Mouse (Mus musculus) liver, embryonic 11.5 days (tissue): ENCODE measurements at regions not wholly inside any gene's neighbourhood (a gene's known extent, or its start where the extent isn't known, plus 50 kb on each side); places are given as distances from the start of the nearest gene placed in this dataset.

Source experiments
- ATAC-seq: fragments of 200-750 bp; cut with Nextera tagmentation; replicated peaks from 2 replicates; pipeline ENCODE4 v1.8.0; 2017; ENCODE audit warnings: moderate number of reproducible peaks, mild to moderate bottlenecking, moderate TSS enrichment, moderate library complexity; ENCODE audit not compliant: low FRiP score
- DNase-seq: peaks from one replicate; pipeline ENCODE4 v3.0.0-alpha.2; 2017; ENCODE audit warnings: low spot score
- H3K27ac ChIP-seq: fragments of 300-500 bp; sonication (generic); 2 replicates; pipeline ENCODE4 v1.5.1; 2014; ENCODE audit warnings: mild to moderate bottlenecking, low read depth, low read length, control low read depth
- H3K27me3 ChIP-seq: fragments of 300-500 bp; sonication (generic); replicated peaks from 2 replicates; pipeline ENCODE4 v1.6.1; 2014; ENCODE audit warnings: low read length, mixed read lengths; ENCODE audit not compliant: control insufficient read depth, insufficient read depth
- H3K36me3 ChIP-seq: fragments of 300-500 bp; sonication (generic); 2 replicates; pipeline ENCODE4 v1.6.1; 2014; ENCODE audit warnings: mild to moderate bottlenecking, low read length, moderate library complexity, mixed read lengths; ENCODE audit not compliant: control insufficient read depth, insufficient read depth
- H3K4me1 ChIP-seq: fragments of 300-500 bp; sonication (generic); replicated peaks from 2 replicates; pipeline ENCODE4 v1.6.1; 2014; ENCODE audit warnings: low read length, mixed read lengths; ENCODE audit not compliant: control insufficient read depth, insufficient read depth
- H3K4me2 ChIP-seq: fragments of 300-500 bp; sonication (generic); 2 replicates; pipeline ENCODE4 v1.6.1; 2014; ENCODE audit warnings: mild to moderate bottlenecking, control low read depth, moderate library complexity
- H3K4me3 ChIP-seq: fragments of 300-500 bp; sonication (generic); 2 replicates; pipeline ENCODE4 v1.5.1; 2014; ENCODE audit warnings: low read depth, low read length, control low read depth
- H3K9ac ChIP-seq: fragments of 300-500 bp; sonication (generic); 2 replicates; pipeline ENCODE4 v1.6.1; 2014; ENCODE audit warnings: low read depth, low read length, control low read depth
- H3K9me3 ChIP-seq: fragments of 300-500 bp; sonication (generic); 2 replicates; pipeline ENCODE4 v1.6.1; 2016; ENCODE audit warnings: low read length, inconsistent platforms, mixed read lengths; ENCODE audit not compliant: control insufficient read depth
- WGBS: fragments of 180-500 bp; shearing (Covaris S2); extraction: QIAGEN DNeasy Blood & Tissue Kit; methylation state at CpG from one replicate; pipeline ENCODE4 v1.1.7; 2014; 5-methylcytosine and 5-hydroxymethylcytosine counted together

- DNase-seq (no peak), ATAC-seq (no peak)
- Histone ChIP-seq H3K9ac (no peak overlapping the region), H3K4me2 (no peak overlapping the region), H3K4me1 (no peaks in the 10 kb centered on the region), H3K27ac (no peak overlapping the region), H3K4me3 (no peak overlapping the region), H3K9me3 (no peaks in the 10 kb centered on the region), H3K27me3 (no peaks in the 10 kb centered on the region), H3K36me3 (no peaks in the 10 kb centered on the region)
- WGBS, result 76% methylated on average over 10 of the region's 10 CpGs
Measured at GRCm38 (mm10) chr1:90300229-90300628, 96.4 kb downstream of the Ackr3 start.

GRCm38 (mm10) chr1:90304331-90304730 is 100.6 kb downstream of the Ackr3 start:
- H3K36me3 ChIP-seq, result no peaks in the 10 kb centered on the region
- H3K4me2 ChIP-seq, result no peak overlapping the region
- no peak for DNase-seq
- no peaks in the 10 kb centered on the region for H3K4me1 ChIP-seq
- 66% methylated on average over 7 of the region's 7 CpGs for WGBS
- H3K4me3 ChIP-seq, result no peak overlapping the region
- no peaks in the 10 kb centered on the region for H3K27me3 ChIP-seq
- no peaks in the 10 kb centered on the region for H3K9me3 ChIP-seq
- ATAC-seq, result no peak
- no peak overlapping the region for H3K27ac ChIP-seq
- no peak overlapping the region for H3K9ac ChIP-seq

DNA sequence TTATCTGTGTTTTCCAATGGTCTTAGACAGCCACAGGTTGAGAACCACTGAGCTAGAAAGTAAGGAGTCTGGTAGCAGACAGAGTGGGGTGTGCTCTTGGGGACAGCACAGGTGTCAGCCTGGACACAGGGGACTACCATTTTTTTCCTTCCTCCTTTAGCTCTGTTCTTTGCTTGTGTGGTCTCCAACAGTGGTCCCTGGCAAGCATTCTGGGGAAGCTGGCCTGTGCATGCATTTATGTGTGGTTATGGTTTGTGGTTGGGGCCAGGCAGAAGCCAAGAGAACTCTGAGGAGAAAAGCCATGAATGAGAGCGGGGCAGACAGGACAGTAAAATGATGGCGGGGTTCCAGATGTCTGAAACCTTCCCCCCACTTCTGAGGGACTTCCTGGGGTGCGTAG is 107.2 kb downstream of the Ackr3 start:
- H3K27me3 ChIP-seq, result no peaks in the 10 kb centered on the region
- no peaks in the 10 kb centered on the region for H3K9me3 ChIP-seq
- WGBS, result 58% methylated on average over 3 of the region's 3 CpGs
- H3K4me1 ChIP-seq, result no peaks in the 10 kb centered on the region
- no peak overlapping the region for H3K4me3 ChIP-seq
- H3K36me3 ChIP-seq, result no peaks in the 10 kb centered on the region
- ATAC-seq (no peak), DNase-seq (no peak)
- no peak overlapping the region for H3K4me2 ChIP-seq
- no peak overlapping the region for H3K9ac ChIP-seq
- no peak overlapping the region for H3K27ac ChIP-seq

- Histone ChIP-seq H3K9me3 (no peaks in the 10 kb centered on the region), H3K9ac (no peak overlapping the region), H3K4me3 (no peak overlapping the region), H3K27ac (no peak overlapping the region), H3K4me1 (no peaks in the 10 kb centered on the region), H3K36me3 (no peaks in the 10 kb centered on the region), H3K4me2 (no peak overlapping the region), H3K27me3 (no peaks in the 10 kb centered on the region)
- DNase-seq, result no peak
- WGBS, result 74% methylated on average over 8 of the region's 8 CpGs
- no peak for ATAC-seq
Measured at GRCm38 (mm10) chr1:90311649-90312442, 108.1 kb downstream of the Ackr3 start.

DNA sequence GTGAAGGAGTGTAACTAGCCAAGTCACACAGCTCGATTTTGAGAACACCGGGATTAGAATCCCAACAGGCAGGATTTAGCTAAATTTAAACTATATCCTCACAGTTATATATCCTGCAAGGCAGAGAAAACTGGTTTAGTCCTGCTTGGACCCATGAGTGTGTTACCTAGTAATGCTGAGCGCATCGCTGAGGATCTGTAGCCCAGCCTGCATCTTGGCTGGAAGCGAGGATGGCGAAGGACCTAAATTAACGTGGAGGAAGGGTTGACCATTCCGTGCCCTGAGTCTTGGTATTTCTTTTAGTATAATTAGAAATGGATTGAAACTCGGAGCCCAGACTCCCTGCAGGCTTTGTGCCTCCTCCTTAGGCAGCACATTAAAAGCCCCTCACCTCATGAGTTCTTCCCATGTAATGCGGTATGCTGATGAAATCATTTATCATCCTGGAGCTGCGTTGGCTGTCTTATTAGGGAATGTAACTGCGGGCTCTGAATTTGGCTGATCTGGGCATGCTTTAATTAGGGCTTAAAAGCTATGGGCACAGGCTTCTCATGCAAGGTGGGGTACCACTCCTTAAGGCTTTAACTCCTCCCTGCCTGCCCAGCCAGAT is 110.1 kb downstream of the Ackr3 start:
- H3K36me3 ChIP-seq, result no peaks in the 10 kb centered on the region
- no peak for DNase-seq

DNA sequence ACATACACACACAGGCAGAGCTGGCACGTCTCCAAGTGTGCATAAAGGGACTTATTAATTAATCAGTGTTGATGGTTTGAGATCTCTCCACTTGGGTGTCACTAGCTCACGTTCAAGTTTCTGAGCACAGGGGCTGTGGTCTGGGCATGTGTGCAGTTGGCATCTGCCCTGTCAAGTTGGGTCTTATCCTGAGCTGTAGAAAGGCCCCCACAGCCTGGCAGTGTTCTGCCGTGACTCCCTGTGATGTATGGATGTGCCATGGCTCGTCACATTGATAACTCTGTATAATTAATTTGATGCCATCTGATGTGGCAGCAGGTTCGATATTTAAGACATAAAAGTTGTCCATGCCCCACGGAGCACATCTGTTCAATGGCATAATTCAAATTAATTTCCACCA is 114.1 kb downstream of the Ackr3 start:
- Histone ChIP-seq H3K4me3 (no peak overlapping the region), H3K9ac (no peak overlapping the region), H3K4me2 (no peak overlapping the region), H3K27me3 (no peaks in the 10 kb centered on the region; the same call in 1 of the 2 replicates), H3K27ac (no peak overlapping the region), H3K9me3 (no peaks in the 10 kb centered on the region), H3K4me1 (no peaks in the 10 kb centered on the region), H3K36me3 (no peaks in the 10 kb centered on the region)
- ATAC-seq, result no peak
- DNase-seq, result no peak
- 84% methylated on average over 6 of the region's 6 CpGs for WGBS

More for the DNA sequence above, 110.1 kb downstream of the Ackr3 start:
- Histone ChIP-seq H3K27me3 (no peaks in the 10 kb centered on the region), H3K4me1 (no peaks in the 10 kb centered on the region), H3K4me2 (no peak overlapping the region), H3K9me3 (no peaks in the 10 kb centered on the region), H3K9ac (no peak overlapping the region), H3K27ac (no peak overlapping the region), H3K4me3 (no peak overlapping the region)
- no peak for ATAC-seq
- 82% methylated on average over 12 of the region's 12 CpGs for WGBS

DNA sequence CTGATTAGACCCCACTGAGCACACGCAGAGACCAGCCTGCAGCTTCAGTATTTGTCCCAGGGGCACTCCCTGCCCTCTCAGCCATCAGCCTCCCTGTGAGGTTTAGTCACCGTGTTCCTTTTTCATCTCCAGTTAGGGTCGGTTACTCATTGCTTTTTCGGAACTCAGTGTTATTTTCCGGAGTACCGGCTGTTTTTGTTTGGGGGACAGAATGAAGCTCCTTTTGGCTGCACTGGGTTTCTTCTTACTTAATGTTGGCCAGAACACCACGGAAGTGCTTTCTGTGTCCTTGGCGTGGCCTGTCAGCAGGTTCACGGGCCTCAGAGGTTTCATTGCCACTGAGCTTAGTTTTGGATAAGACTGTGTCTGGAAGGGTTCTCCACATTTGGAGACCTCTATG is 114.7 kb downstream of the Ackr3 start:
- Histone ChIP-seq H3K27ac (no peak overlapping the region), H3K9ac (no peak overlapping the region), H3K4me1 (no peaks in the 10 kb centered on the region), H3K4me2 (no peak overlapping the region), H3K36me3 (no peaks in the 10 kb centered on the region), H3K4me3 (no peak overlapping the region), H3K9me3 (no peaks in the 10 kb centered on the region), H3K27me3 (no peaks in the 10 kb centered on the region; the same call in 1 of the 2 replicates)
- WGBS, result 81% methylated on average over 9 of the region's 9 CpGs
- ATAC-seq, result no peak
- no peak for DNase-seq

DNA sequence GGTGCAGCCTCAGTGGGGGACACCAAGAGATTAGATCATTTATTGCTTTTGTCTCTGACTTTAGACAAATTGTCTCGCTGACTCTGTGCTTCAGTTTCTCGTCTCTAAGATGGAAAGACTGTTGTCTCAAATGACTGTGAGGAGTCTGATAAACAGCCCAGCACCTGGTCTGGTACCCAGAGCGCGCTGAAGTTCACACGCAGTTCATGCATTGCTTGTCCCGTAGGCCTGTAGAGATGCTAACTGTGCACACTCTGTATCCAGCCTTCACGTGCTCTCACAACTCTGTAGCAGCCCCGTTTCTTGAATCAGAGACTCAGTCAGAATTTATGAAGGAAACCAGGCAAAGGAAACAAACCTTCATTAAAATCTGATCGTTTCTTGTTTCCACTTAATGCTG is 116.7 kb downstream of the Ackr3 start:
- WGBS, result 72% methylated on average over 9 of the region's 9 CpGs
- DNase-seq (no peak), ATAC-seq (no peak)
- Histone ChIP-seq H3K27ac (no peak overlapping the region), H3K4me2 (no peak overlapping the region), H3K27me3 (no peaks in the 10 kb centered on the region; the same call in 1 of the 2 replicates), H3K36me3 (no peaks in the 10 kb centered on the region), H3K4me1 (no peaks in the 10 kb centered on the region), H3K9me3 (no peaks in the 10 kb centered on the region), H3K4me3 (no peak overlapping the region), H3K9ac (no peak overlapping the region)

- Histone ChIP-seq H3K4me1 (no peaks in the 10 kb centered on the region), H3K27me3 (no peaks in the 10 kb centered on the region; the same call in 1 of the 2 replicates), H3K4me2 (no peak overlapping the region), H3K4me3 (no peak overlapping the region), H3K36me3 (no peaks in the 10 kb centered on the region), H3K27ac (no peak overlapping the region), H3K9ac (no peak overlapping the region), H3K9me3 (no peaks in the 10 kb centered on the region)
- 83% methylated on average over 8 of the region's 8 CpGs for WGBS
- ATAC-seq, result no peak
- no peak for DNase-seq
Measured at GRCm38 (mm10) chr1:90321501-90321900, 117.7 kb downstream of the Ackr3 start.
